Mouse (Mus musculus) hindbrain, embryonic 11.5 days (tissue): ENCODE data around the gene Galk1. TPM values are rescaled to one million over a fixed set of nuclear protein-coding genes. Genes with fewer than 3 reads are reported as not detected.

ENCODE experiments used
- ATAC-seq: fragments of 200-750 bp; cut with Nextera tagmentation; 2 replicates; pipeline ENCODE4 v1.8.0; 2017; ENCODE audit warnings: mild to moderate bottlenecking, moderate TSS enrichment, moderate library complexity; ENCODE audit not compliant: low FRiP score
- DNase-seq: peaks from one replicate; pipeline ENCODE4 v3.0.0-alpha.2; 2015; ENCODE audit warnings: low spot score
- H3K27ac ChIP-seq: fragments of 300-500 bp; sonication (generic); 2 replicates; pipeline ENCODE4 v1.5.1; 2014; ENCODE audit warnings: mild to moderate bottlenecking, low read depth, low read length
- H3K27me3 ChIP-seq: fragments of 300-500 bp; sonication (generic); 2 replicates; pipeline ENCODE4 v1.6.1; 2014; ENCODE audit warnings: mild to moderate bottlenecking, low read length, moderate library complexity, mixed read lengths; ENCODE audit not compliant: control insufficient read depth, insufficient read depth
- H3K36me3 ChIP-seq: fragments of 300-500 bp; sonication (generic); 2 replicates; pipeline ENCODE4 v1.6.1; 2014; ENCODE audit warnings: mild to moderate bottlenecking, low read length, moderate library complexity, mixed read lengths; ENCODE audit not compliant: control insufficient read depth, insufficient read depth
- H3K4me1 ChIP-seq: fragments of 300-500 bp; sonication (generic); replicated peaks from 2 replicates; pipeline ENCODE4 v1.6.1; 2014; ENCODE audit warnings: low read length, mixed read lengths; ENCODE audit not compliant: control insufficient read depth, insufficient read depth
- H3K4me2 ChIP-seq: fragments of 300-500 bp; sonication (generic); replicated peaks from 2 replicates; pipeline ENCODE4 v1.6.1; 2014; ENCODE audit warnings: mild to moderate bottlenecking, low read depth, low read length
- H3K4me3 ChIP-seq: fragments of 300-500 bp; sonication (generic); 2 replicates; pipeline ENCODE4 v1.5.1; 2014; ENCODE audit warnings: low read depth, low read length
- H3K9ac ChIP-seq: fragments of 300-500 bp; sonication (generic); 2 replicates; pipeline ENCODE4 v1.6.1; 2014; ENCODE audit warnings: low read depth, low read length
- H3K9me3 ChIP-seq: fragments of 300-500 bp; sonication (generic); 2 replicates; pipeline ENCODE4 v1.6.1; 2016; ENCODE audit warnings: low read length; ENCODE audit not compliant: control insufficient read depth
- WGBS: fragments of 180-500 bp; shearing (Covaris S2); extraction: QIAGEN DNeasy Blood & Tissue Kit; methylation state at CpG from one replicate; pipeline ENCODE4 v1.1.7; 2014; 5-methylcytosine and 5-hydroxymethylcytosine counted together
- polyA plus RNA-seq: library from polyadenylated mRNA; unstranded; fragments of >200 nt; fragmentation: Nextera tagmentation; extraction: Ambion mirVana; gene quantifications from 2 replicates; pipeline ENCODE4 v1.2.1, GENCODE M21; 2014

Gene Galk1
- polyA plus RNA-seq, 1 experiment from 2014 or later = 89.0 TPM

DNA sequence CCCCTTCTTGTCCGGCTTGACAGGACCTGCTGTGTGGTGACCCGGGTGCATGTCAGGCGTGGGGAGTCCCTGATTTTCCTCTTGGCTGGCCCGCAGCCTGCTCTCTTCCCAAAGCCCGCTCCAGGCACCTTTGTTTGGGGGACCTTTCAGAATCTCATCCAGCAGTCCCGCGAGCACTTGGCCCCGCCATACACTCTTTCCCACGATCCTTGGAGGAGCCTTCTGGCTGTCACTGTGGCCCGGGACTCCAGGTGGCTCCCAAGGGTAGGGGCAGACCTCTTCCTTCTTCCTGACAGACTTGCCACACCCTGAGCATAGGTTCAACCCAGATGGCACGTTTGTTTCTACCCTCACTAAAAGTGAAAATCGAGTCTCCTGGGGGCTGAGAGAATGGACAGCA is 37.0 kb downstream of the Galk1 start:
- H3K9ac ChIP-seq = no peak overlapping the region

GRCm38 (mm10) chr11:115975083-115975420 is 37.5 kb downstream of the Galk1 start:
- no peak overlapping the region; the same call in 1 of the 2 replicates for H3K9ac ChIP-seq
- ATAC-seq (no peak), DNase-seq (no peak)
- no peak overlapping the region for H3K27ac ChIP-seq
- no peaks in the 10 kb centered on the region for H3K9me3 ChIP-seq
- H3K36me3 ChIP-seq = no peaks in the 10 kb centered on the region
- peaks cover 35% of the 10 kb centered on the region for H3K27me3 ChIP-seq
- peak overlapping the region; percentile 34 for H3K4me3 ChIP-seq
- WGBS = 3% methylated on average over 18 of the region's 18 CpGs
- peaks cover 6% of the 10 kb centered on the region for H3K4me1 ChIP-seq
- peak overlapping the region; percentile 49 for H3K4me2 ChIP-seq

More for the DNA sequence above, 37.0 kb downstream of the Galk1 start:
- peaks cover 35% of the 10 kb centered on the region for H3K27me3 ChIP-seq
- ATAC-seq (no peak), DNase-seq (no peak)
- H3K4me1 ChIP-seq = peaks cover 6% of the 10 kb centered on the region
- no peaks in the 10 kb centered on the region for H3K9me3 ChIP-seq
- WGBS = 33% methylated on average over 12 of the region's 12 CpGs
- H3K4me2 ChIP-seq = no peak overlapping the region
- H3K27ac ChIP-seq = no peak overlapping the region
- H3K36me3 ChIP-seq = no peaks in the 10 kb centered on the region
- H3K4me3 ChIP-seq = no peak overlapping the region

DNA sequence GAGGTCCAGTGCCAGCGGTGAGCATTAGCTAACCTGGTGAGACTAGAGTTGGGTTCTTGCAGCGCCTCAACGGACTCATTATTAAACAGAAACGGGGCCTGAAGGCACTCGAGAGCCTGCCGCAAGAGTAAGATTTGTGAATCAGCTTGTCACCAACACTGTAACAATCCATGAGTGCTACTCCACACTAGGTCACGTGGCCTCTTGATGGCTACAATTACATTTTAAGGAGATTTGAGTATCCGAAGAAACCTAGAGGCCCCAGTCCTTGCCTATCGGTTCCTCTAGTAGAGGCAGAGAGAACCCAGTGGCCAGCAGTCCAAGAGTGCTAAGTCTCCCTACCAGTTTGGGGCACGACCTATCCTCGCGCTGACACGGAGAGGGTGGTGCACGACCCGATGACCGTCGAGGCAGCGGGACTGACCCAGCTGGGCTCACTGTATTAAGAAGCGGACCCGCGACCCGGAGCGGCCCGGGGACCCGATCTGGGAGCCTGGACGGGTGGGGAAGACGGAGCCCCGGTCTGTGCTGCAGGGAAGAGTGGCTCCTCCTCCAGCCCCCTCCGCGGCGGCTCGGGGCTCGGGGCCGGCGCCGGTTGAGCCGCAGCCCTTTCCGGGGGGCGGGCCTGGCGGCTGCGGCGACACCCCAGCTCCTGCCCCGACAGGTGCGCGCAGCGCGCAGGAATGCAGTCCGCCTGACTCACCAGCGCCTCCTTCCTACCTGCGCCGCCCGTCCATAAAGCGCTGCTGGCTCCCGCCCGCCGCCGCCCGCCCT is 38.0 kb downstream of the Galk1 start, which contains the start of gene Itgb4:
Gene Itgb4 (plus strand): TSS at position 401 of the 774 bp plus-strand sequence.
- peaks cover 35% of the 10 kb centered on the region for H3K27me3 ChIP-seq
- 12% methylated on average over 44 of the region's 58 CpGs for WGBS
- no peaks in the 10 kb centered on the region for H3K9me3 ChIP-seq
- H3K36me3 ChIP-seq = no peaks in the 10 kb centered on the region
- no peak within 1 kb of the TSS for H3K27ac ChIP-seq
- no peak within 1 kb of the TSS; the same call in 1 of the 2 replicates for H3K9ac ChIP-seq
- DNase-seq = peak; percentile 30
- peak within 1 kb of the TSS; percentile 34 for H3K4me3 ChIP-seq
- no peak for ATAC-seq
- peaks cover 6% of the 10 kb centered on the region for H3K4me1 ChIP-seq
- H3K4me2 ChIP-seq = peak within 1 kb of the TSS; percentile 49

- H3K4me1 ChIP-seq = peaks cover 6% of the 10 kb centered on the region
Measured at GRCm38 (mm10) chr11:115971016-115971415, 41.5 kb downstream of the Galk1 start.

DNA sequence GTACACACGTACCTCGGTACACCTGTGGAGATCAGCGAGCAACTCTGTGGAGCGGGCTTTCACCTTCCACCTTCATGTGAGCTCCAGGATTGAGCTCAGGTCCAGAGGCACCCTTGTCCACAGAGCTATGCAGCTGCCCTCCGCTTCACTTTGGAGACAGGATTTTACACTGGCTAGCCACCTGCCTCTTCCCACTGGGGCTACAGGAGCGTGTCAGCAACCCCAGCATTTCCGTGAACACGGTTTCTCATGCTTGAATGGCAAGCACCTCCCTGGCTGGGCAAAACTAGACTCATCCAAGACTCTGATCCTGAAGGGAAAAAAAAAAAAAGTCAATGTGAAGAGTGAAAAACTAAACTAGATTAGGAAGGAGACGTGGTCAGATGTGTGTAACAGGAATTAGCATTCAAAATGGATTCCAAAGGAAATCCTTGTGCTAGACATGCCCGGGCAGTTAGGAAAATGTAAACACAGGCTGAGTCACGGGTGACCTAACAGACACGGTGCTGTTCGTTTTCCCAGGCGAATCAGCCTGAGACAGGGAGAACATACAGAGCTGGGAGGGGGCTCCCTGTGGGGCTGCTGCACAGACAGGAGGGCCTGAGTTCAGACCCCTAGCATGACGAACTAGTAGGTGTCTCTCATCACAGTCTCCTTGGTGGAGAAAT is 42.4 kb downstream of the Galk1 start:
- DNase-seq (no peak), ATAC-seq (no peak)
- peaks cover under 1% of the 10 kb centered on the region for H3K36me3 ChIP-seq
- H3K4me3 ChIP-seq = no peak overlapping the region
- H3K4me2 ChIP-seq = no peak overlapping the region
- peaks cover 6% of the 10 kb centered on the region for H3K4me1 ChIP-seq
- H3K9me3 ChIP-seq = no peaks in the 10 kb centered on the region
- no peak overlapping the region for H3K27ac ChIP-seq
- H3K27me3 ChIP-seq = peaks cover 13% of the 10 kb centered on the region
- no peak overlapping the region for H3K9ac ChIP-seq
- 69% methylated on average over 15 of the region's 15 CpGs for WGBS

More at GRCm38 (mm10) chr11:115971016-115971415, 41.5 kb downstream of the Galk1 start:
- Histone ChIP-seq H3K27me3 (peaks cover 22% of the 10 kb centered on the region), H3K4me2 (no peak overlapping the region), H3K9ac (no peak overlapping the region), H3K36me3 (no peaks in the 10 kb centered on the region; the same call in 1 of the 2 replicates), H3K27ac (no peak overlapping the region), H3K9me3 (no peaks in the 10 kb centered on the region), H3K4me3 (no peak overlapping the region)
- DNase-seq = no peak
- 71% methylated on average over 6 of the region's 6 CpGs for WGBS
- no peak for ATAC-seq

- Histone ChIP-seq H3K9ac (no peak overlapping the region), H3K36me3 (peaks cover 7% of the 10 kb centered on the region), H3K9me3 (no peaks in the 10 kb centered on the region), H3K4me1 (no peaks in the 10 kb centered on the region), H3K27ac (no peak overlapping the region), H3K4me3 (no peak overlapping the region), H3K4me2 (no peak overlapping the region), H3K27me3 (peaks cover 2% of the 10 kb centered on the region; the same call in 1 of the 2 replicates)
- no peak for ATAC-seq
- no peak for DNase-seq
- 62% methylated on average over 5 of the region's 5 CpGs for WGBS
Measured at GRCm38 (mm10) chr11:115968731-115969405, 43.7 kb downstream of the Galk1 start.

GRCm38 (mm10) chr11:115964977-115965604 is 47.4 kb downstream of the Galk1 start:
- DNase-seq = no peak
- WGBS = 86% methylated on average over 10 of the region's 10 CpGs
- Histone ChIP-seq H3K9ac (no peak overlapping the region), H3K4me1 (no peaks in the 10 kb centered on the region), H3K4me2 (no peak overlapping the region), H3K36me3 (peaks cover 23% of the 10 kb centered on the region), H3K27ac (no peak overlapping the region), H3K9me3 (no peaks in the 10 kb centered on the region), H3K27me3 (no peaks in the 10 kb centered on the region), H3K4me3 (no peak overlapping the region)
- no peak for ATAC-seq

DNA sequence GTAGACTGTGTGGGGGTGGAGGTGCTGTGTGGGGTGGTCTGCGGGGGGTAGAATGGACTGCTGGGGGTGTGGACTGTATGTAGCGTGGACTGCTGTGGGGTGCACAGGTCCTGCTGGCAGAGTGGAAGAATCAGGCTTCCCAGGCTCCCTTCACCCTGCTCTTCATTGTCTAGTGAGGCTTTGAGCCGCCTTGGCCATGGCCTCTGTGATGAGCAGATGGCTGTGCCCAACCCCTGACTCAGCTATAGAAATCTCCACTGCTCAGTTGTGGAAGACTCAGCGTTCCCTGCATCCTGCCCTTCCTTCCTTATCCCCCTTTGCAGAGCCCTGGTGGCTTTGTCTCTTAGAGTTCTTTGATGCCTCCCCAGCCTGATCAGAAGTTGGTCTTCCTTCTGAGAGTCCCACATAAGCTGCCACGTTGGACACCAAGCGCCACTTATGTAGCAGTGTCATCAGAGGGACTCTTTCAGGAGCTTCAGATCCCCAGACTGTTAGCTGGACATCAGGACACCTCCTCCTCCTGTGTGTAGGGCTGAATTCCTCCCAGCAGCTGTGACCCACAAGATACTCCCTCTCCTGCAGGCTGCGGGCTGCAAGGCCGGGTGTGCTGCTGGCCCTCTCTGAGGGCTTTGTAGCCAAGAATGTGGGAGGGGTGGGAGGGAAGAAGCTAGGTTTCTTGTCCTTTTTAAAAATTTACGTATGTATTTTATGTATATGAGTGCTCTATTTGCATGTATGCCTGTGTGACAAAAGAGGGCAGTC is 49.7 kb downstream of the Galk1 start:
- Histone ChIP-seq H3K4me1 (no peaks in the 10 kb centered on the region; the same call in 1 of the 2 replicates), H3K9me3 (no peaks in the 10 kb centered on the region), H3K9ac (no peak overlapping the region), H3K4me3 (no peak overlapping the region), H3K36me3 (peaks cover 23% of the 10 kb centered on the region), H3K27ac (no peak overlapping the region), H3K4me2 (no peak overlapping the region), H3K27me3 (no peaks in the 10 kb centered on the region)
- no peak for DNase-seq
- no peak for ATAC-seq
- 90% methylated on average over 9 of the region's 9 CpGs for WGBS
